Mouse (Mus musculus) embryo, embryonic 9.5 days (tissue): ENCODE results near the gene Camta2.

ENCODE experiments used
- DNase-seq: peaks from one replicate; pipeline ENCODE4 v3.0.0-alpha.2; 2017; ENCODE audit errors: extremely low spot score

Gene Camta2

GRCm38 (mm10) chr11:70693504-70693903 is 5.6 kb upstream of the Camta2 start:
- DNase-seq: no peak

- DNase-seq: no peak
These were observed 1.7 kb upstream of the Camta2 start for GRCm38 (mm10) chr11:70689578-70689977.

- DNase-seq: no peak
These were observed 467 bp upstream of the Camta2 start for GRCm38 (mm10) chr11:70688372-70688771.

GRCm38 (mm10) chr11:70686901-70687566 is 871 bp downstream of the Camta2 start:
- no peak for DNase-seq

GRCm38 (mm10) chr11:70683640-70684039 is 4.3 kb downstream of the Camta2 start:
- no peak for DNase-seq

GRCm38 (mm10) chr11:70681897-70682581 is 5.9 kb downstream of the Camta2 start:
- peak; percentile 78 for DNase-seq

GRCm38 (mm10) chr11:70681170-70681569 is 6.7 kb downstream of the Camta2 start:
- DNase-seq: no peak

- DNase-seq: no peak
These were observed 8.0 kb downstream of the Camta2 start for GRCm38 (mm10) chr11:70679894-70680293.

- DNase-seq: no peak
These were observed 8.5 kb downstream of the Camta2 start for GRCm38 (mm10) chr11:70679361-70679760.

- no peak for DNase-seq
These were observed 9.3 kb downstream of the Camta2 start for GRCm38 (mm10) chr11:70678576-70678975.

GRCm38 (mm10) chr11:70678092-70678491 is 9.8 kb downstream of the Camta2 start:
- DNase-seq: no peak

GRCm38 (mm10) chr11:70674501-70674900 is 13.4 kb downstream of the Camta2 start:
- no peak for DNase-seq

- DNase-seq: no peak
These were observed 13.9 kb downstream of the Camta2 start for GRCm38 (mm10) chr11:70674014-70674413.

- no peak for DNase-seq
These were observed 16.4 kb downstream of the Camta2 start for GRCm38 (mm10) chr11:70671333-70672047.

GRCm38 (mm10) chr11:70670483-70670882 is 17.4 kb downstream of the Camta2 start:
- DNase-seq: no peak

GRCm38 (mm10) chr11:70669582-70670345 is 18.1 kb downstream of the Camta2 start:
- peak; percentile 87 for DNase-seq

- DNase-seq: peak; percentile 96
These were observed 19.0 kb downstream of the Camta2 start, which contains the start of gene Spag7 for GRCm38 (mm10) chr11:70668771-70669505. Gene Spag7 (minus strand): TSS chr11:70669416.

- no peak for DNase-seq
These were observed 19.6 kb downstream of the Camta2 start for GRCm38 (mm10) chr11:70668335-70668770.

GRCm38 (mm10) chr11:70667271-70668150 is 20.4 kb downstream of the Camta2 start:
- no peak for DNase-seq

- DNase-seq: no peak
These were observed 21.2 kb downstream of the Camta2 start for GRCm38 (mm10) chr11:70666687-70667086.
